Mouse (Mus musculus) heart, postnatal 0 days (tissue): ENCODE results near the gene Myh10. TPM values are rescaled to one million over a fixed set of nuclear protein-coding genes. Genes with fewer than 3 reads are reported as not detected.

Source experiments
- ATAC-seq: fragments of 200-750 bp; cut with Nextera tagmentation; 2 replicates; pipeline ENCODE4 v1.8.0; 2017; ENCODE audit warnings: low read depth, moderate number of reproducible peaks, moderate library complexity; ENCODE audit not compliant: insufficient read depth
- DNase-seq: peaks from one replicate; pipeline ENCODE4 v3.0.0-alpha.2; 2016; ENCODE audit warnings: low spot score
- H3K27ac ChIP-seq: fragments of 300-500 bp; sonication (generic); 2 replicates; pipeline ENCODE4 v1.5.1; 2014; ENCODE audit warnings: low read depth, mild to moderate bottlenecking
- H3K27me3 ChIP-seq: fragments of 300-500 bp; sonication (generic); 2 replicates; pipeline ENCODE4 v1.6.1; 2014; ENCODE audit warnings: low read length, mixed read lengths; ENCODE audit not compliant: control insufficient read depth, insufficient read depth
- H3K36me3 ChIP-seq: fragments of 300-500 bp; sonication (generic); replicated peaks from 2 replicates; pipeline ENCODE4 v1.6.1; 2014; ENCODE audit warnings: low read length, mixed read lengths; ENCODE audit not compliant: control insufficient read depth, insufficient read depth
- H3K4me1 ChIP-seq: fragments of 300-500 bp; sonication (generic); 2 replicates; pipeline ENCODE4 v1.6.1; 2014; ENCODE audit warnings: antibody characterized with exemption; ENCODE audit not compliant: control insufficient read depth, insufficient read depth
- H3K4me2 ChIP-seq: fragments of 300-500 bp; sonication (generic); 2 replicates; pipeline ENCODE4 v1.6.1; 2014; ENCODE audit warnings: low read depth, mild to moderate bottlenecking, low read length, moderate library complexity
- H3K4me3 ChIP-seq: fragments of 300-500 bp; sonication (generic); 2 replicates; pipeline ENCODE4 v1.5.1; 2014; ENCODE audit warnings: low read depth, low read length
- H3K9ac ChIP-seq: fragments of 300-500 bp; sonication (generic); replicated peaks from 2 replicates; pipeline ENCODE4 v1.6.1; 2014; ENCODE audit warnings: low read depth, low read length, mixed read lengths
- H3K9me3 ChIP-seq: fragments of 300-500 bp; sonication (generic); replicated peaks from 2 replicates; pipeline ENCODE4 v1.6.1; 2016; ENCODE audit warnings: low read length; ENCODE audit not compliant: control insufficient read depth
- CTCF ChIP-seq: IDR thresholded peaks from 2 replicates; pipeline ENCODE4 v1.5.1; 2016; ENCODE audit warnings: antibody characterized with exemption, control low read depth, low read depth
- EP300 ChIP-seq: IDR thresholded peaks from 2 replicates; pipeline ENCODE4 v1.6.1; 2016; ENCODE audit warnings: antibody characterized with exemption, low read depth
- WGBS: fragments of 180-500 bp; shearing (Covaris S2); extraction: QIAGEN DNeasy Blood & Tissue Kit; methylation state at CpG from one replicate; pipeline ENCODE4 v1.1.7; 2014; 5-methylcytosine and 5-hydroxymethylcytosine counted together
- polyA plus RNA-seq: library from polyadenylated mRNA; unstranded; fragments of >200 nt; fragmentation: Nextera tagmentation; extraction: Ambion mirVana; gene quantifications from 2 replicates; pipeline ENCODE4 v1.2.1, GENCODE M21; 2015
- total RNA-seq: library from RNA; depleted of rRNA; stranded (reverse); fragments of >200 nt; gene quantifications from 2 replicates; pipeline ENCODE4 v1.2.3, GENCODE M21; 2014; ENCODE audit warnings: low replicate concordance

The Myh10 gene
- total and polyA plus RNA-seq, 2 experiments from 2014 or later, result 39.5 to 82.8 TPM

GRCm38 (mm10) chr11:68832793-68833192 lies 141.4 kb downstream of the Myh10 start:
- Histone ChIP-seq H3K9me3 (no peaks in the 10 kb centered on the region), H3K4me1 (no peaks in the 10 kb centered on the region), H3K27ac (no peak overlapping the region), H3K4me2 (no peak overlapping the region), H3K27me3 (no peaks in the 10 kb centered on the region), H3K4me3 (no peak overlapping the region), H3K9ac (no peak overlapping the region), H3K36me3 (peaks cover 79% of the 10 kb centered on the region)
- no peak for TF ChIP-seq CTCF
- TF ChIP-seq EP300, result no peak
- WGBS, result 44% methylated on average over 4 of the region's 4 CpGs
- DNase-seq (no peak), ATAC-seq (no peak)

- H3K27ac ChIP-seq, result no peak overlapping the region
- no peaks in the 10 kb centered on the region for H3K9me3 ChIP-seq
- TF ChIP-seq EP300, result no peak
- no peak overlapping the region for H3K4me2 ChIP-seq
- H3K4me1 ChIP-seq, result no peaks in the 10 kb centered on the region
- no peak overlapping the region for H3K4me3 ChIP-seq
- H3K36me3 ChIP-seq, result peaks cover 73% of the 10 kb centered on the region
- no peaks in the 10 kb centered on the region for H3K27me3 ChIP-seq
- ATAC-seq, result no peak
- H3K9ac ChIP-seq, result no peak overlapping the region
- no peak for DNase-seq
Measured at GRCm38 (mm10) chr11:68833593-68833992, 142.2 kb downstream of the Myh10 start.

- Histone ChIP-seq H3K27ac (no peak overlapping the region), H3K27me3 (no peaks in the 10 kb centered on the region), H3K4me1 (no peaks in the 10 kb centered on the region), H3K9me3 (no peaks in the 10 kb centered on the region), H3K4me3 (no peak overlapping the region), H3K9ac (no peak overlapping the region), H3K4me2 (no peak overlapping the region), H3K36me3 (peaks cover 73% of the 10 kb centered on the region)
- no peak for DNase-seq
- ATAC-seq, result no peak
- TF ChIP-seq EP300, result no peak
- TF ChIP-seq CTCF, result no peak
- WGBS, result 83% methylated on average over 3 of the region's 3 CpGs
Measured at GRCm38 (mm10) chr11:68835034-68835433, 143.7 kb downstream of the Myh10 start.

- H3K4me2 ChIP-seq, result no peak overlapping the region
- ATAC-seq (no peak), DNase-seq (no peak)
- no peaks in the 10 kb centered on the region for H3K4me1 ChIP-seq
- H3K9me3 ChIP-seq, result no peaks in the 10 kb centered on the region
- no peak overlapping the region for H3K4me3 ChIP-seq
- H3K9ac ChIP-seq, result no peak overlapping the region
- H3K27ac ChIP-seq, result no peak overlapping the region
- no peak for TF ChIP-seq EP300
- TF ChIP-seq CTCF, result no peak
- no peaks in the 10 kb centered on the region for H3K27me3 ChIP-seq
- whole genome bisulfite sequencing, result 87% methylated on average over 5 of the region's 5 CpGs
- H3K36me3 ChIP-seq, result peaks cover 63% of the 10 kb centered on the region
Measured at GRCm38 (mm10) chr11:68839606-68840005, 148.2 kb downstream of the Myh10 start.

GRCm38 (mm10) chr11:68850862-68851261 lies 159.5 kb downstream of the Myh10 start:
- Histone ChIP-seq H3K9me3 (no peaks in the 10 kb centered on the region), H3K36me3 (no peaks in the 10 kb centered on the region), H3K27ac (no peak overlapping the region), H3K27me3 (no peaks in the 10 kb centered on the region), H3K4me1 (peaks cover 8% of the 10 kb centered on the region; the same call in 1 of the 2 replicates), H3K4me3 (peak overlapping the region; percentile 87), H3K9ac (no peak overlapping the region), H3K4me2 (peak overlapping the region; percentile 80)
- WGBS, result 66% methylated on average over 7 of the region's 7 CpGs
- DNase-seq (no peak), ATAC-seq (no peak)
- TF ChIP-seq CTCF (no peak), EP300 (no peak)
